Mouse (Mus musculus) heart, embryonic 12.5 days (tissue): ENCODE measurements around the gene Mast1. TPM values are rescaled to one million over a fixed set of nuclear protein-coding genes. Genes with fewer than 3 reads are reported as not detected.
"Not testable (repeated sequence)": the region's sequence is repeated elsewhere in the genome, so short reads cannot be mapped to it uniquely, and the experiment has no call there.

Experiments
- ATAC-seq: fragments of 200-750 bp; cut with Nextera tagmentation; 2 replicates; pipeline ENCODE4 v1.8.0; 2017; ENCODE audit warnings: moderate TSS enrichment, moderate library complexity; ENCODE audit not compliant: insufficient number of reproducible peaks, low FRiP score
- H3K27ac ChIP-seq: fragments of 300-500 bp; sonication (generic); 2 replicates; pipeline ENCODE4 v1.5.1; 2016; ENCODE audit warnings: mild to moderate bottlenecking, moderate library complexity; ENCODE audit not compliant: poor library complexity, severe bottlenecking
- H3K27me3 ChIP-seq: fragments of 300-500 bp; sonication (generic); replicated peaks from 2 replicates; pipeline ENCODE4 v1.6.1; 2016; ENCODE audit warnings: mild to moderate bottlenecking, moderate library complexity
- H3K36me3 ChIP-seq: fragments of 300-500 bp; sonication (generic); 2 replicates; pipeline ENCODE4 v1.6.1; 2016; ENCODE audit warnings: mild to moderate bottlenecking, moderate library complexity
- H3K4me1 ChIP-seq: fragments of 300-500 bp; sonication (generic); replicated peaks from 2 replicates; pipeline ENCODE4 v1.6.1; 2016; ENCODE audit warnings: mild to moderate bottlenecking
- H3K4me2 ChIP-seq: fragments of 300-500 bp; sonication (generic); 2 replicates; pipeline ENCODE4 v1.6.1; 2016; ENCODE audit warnings: mild to moderate bottlenecking, moderate library complexity
- H3K4me3 ChIP-seq: fragments of 300-500 bp; sonication (generic); 2 replicates; pipeline ENCODE4 v1.5.1; 2016; ENCODE audit warnings: mild to moderate bottlenecking
- H3K9ac ChIP-seq: fragments of 300-500 bp; sonication (generic); 2 replicates; pipeline ENCODE4 v1.6.1; 2016; ENCODE audit warnings: mild to moderate bottlenecking, moderate library complexity
- H3K9me3 ChIP-seq: fragments of 300-500 bp; sonication (generic); replicated peaks from 2 replicates; pipeline ENCODE4 v1.6.1; 2016; ENCODE audit warnings: mild to moderate bottlenecking, moderate library complexity
- WGBS: fragments of 180-500 bp; shearing (Covaris S2); methylation state at CpG from one replicate; pipeline ENCODE4 v1.1.7; 2016; 5-methylcytosine and 5-hydroxymethylcytosine counted together
- polyA plus RNA-seq: library from polyadenylated mRNA; unstranded; fragments of >200 nt; fragmentation: Nextera tagmentation; extraction: Ambion mirVana; gene quantifications from 2 replicates; pipeline ENCODE4 v1.2.1, GENCODE M21; 2016

The Mast1 gene
- polyA plus RNA-seq, 1 experiment from 2014 or later: 0.24 TPM

- H3K27ac ChIP-seq, H3K9me3 ChIP-seq, ATAC-seq, H3K36me3 ChIP-seq, H3K9ac ChIP-seq: not testable (repeated sequence)
- peak overlapping the region; percentile 62 for H3K4me3 ChIP-seq
- H3K4me1 ChIP-seq: peaks cover 17% of the 10 kb centered on the region
- H3K27me3 ChIP-seq: peaks cover 46% of the 10 kb centered on the region
- H3K4me2 ChIP-seq: peak overlapping the region; percentile 92
- WGBS: 25% methylated on average over 7 of the region's 7 CpGs
These were observed 29.2 kb downstream of the Mast1 start for GRCm38 (mm10) chr8:84907979-84908378.

- Histone ChIP-seq H3K4me1 (peaks cover 14% of the 10 kb centered on the region), H3K9ac (no peak overlapping the region), H3K36me3 (no peaks in the 10 kb centered on the region), H3K4me2 (no peak overlapping the region), H3K27ac (no peak overlapping the region), H3K4me3 (no peak overlapping the region), H3K9me3 (no peaks in the 10 kb centered on the region), H3K27me3 (peaks cover 41% of the 10 kb centered on the region)
- WGBS: 79% methylated on average over 8 of the region's 8 CpGs
- ATAC-seq: no peak
These were observed 29.7 kb downstream of the Mast1 start for GRCm38 (mm10) chr8:84907493-84907892.

GRCm38 (mm10) chr8:84907037-84907436, 30.1 kb downstream of the Mast1 start:
- no peak for ATAC-seq
- H3K27me3 ChIP-seq: peaks cover 39% of the 10 kb centered on the region
- no peak overlapping the region for H3K9ac ChIP-seq
- no peaks in the 10 kb centered on the region for H3K36me3 ChIP-seq
- no peak overlapping the region for H3K4me3 ChIP-seq
- no peak overlapping the region for H3K27ac ChIP-seq
- no peaks in the 10 kb centered on the region for H3K9me3 ChIP-seq
- peaks cover 13% of the 10 kb centered on the region for H3K4me1 ChIP-seq
- H3K4me2 ChIP-seq: no peak overlapping the region
- 89% methylated on average over 9 of the region's 9 CpGs for WGBS

- Histone ChIP-seq H3K9me3 (no peaks in the 10 kb centered on the region), H3K4me1 (peaks cover 13% of the 10 kb centered on the region)
These were observed 32.8 kb downstream of the Mast1 start for GRCm38 (mm10) chr8:84904351-84904750.

GRCm38 (mm10) chr8:84902920-84903661, 34.1 kb downstream of the Mast1 start:
- no peaks in the 10 kb centered on the region for H3K36me3 ChIP-seq
- H3K9me3 ChIP-seq: no peaks in the 10 kb centered on the region
- H3K27me3 ChIP-seq: peaks cover 24% of the 10 kb centered on the region
- peaks cover 7% of the 10 kb centered on the region; the same call in 1 of the 2 replicates for H3K4me1 ChIP-seq
- H3K4me3 ChIP-seq: peak overlapping the region; percentile 66
- peak overlapping the region; percentile 97 for H3K4me2 ChIP-seq
- under 1% methylated on average over 68 of the region's 68 CpGs for WGBS
- H3K9ac ChIP-seq: peak overlapping the region; percentile 78
- 0 out of 2 replicates have a peak overlapping the region, but pooled peaks have one; percentile 30 for H3K27ac ChIP-seq
- peak; percentile 90 for ATAC-seq

More at GRCm38 (mm10) chr8:84904351-84904750, 32.8 kb downstream of the Mast1 start:
- Histone ChIP-seq H3K36me3 (no peaks in the 10 kb centered on the region), H3K27ac (no peak overlapping the region), H3K9ac (no peak overlapping the region), H3K4me2 (no peak overlapping the region), H3K4me3 (no peak overlapping the region), H3K27me3 (peaks cover 29% of the 10 kb centered on the region)
- ATAC-seq: no peak
- 83% methylated on average over 7 of the region's 7 CpGs for WGBS

- Histone ChIP-seq H3K9me3 (no peaks in the 10 kb centered on the region), H3K36me3 (no peaks in the 10 kb centered on the region), H3K27me3 (peaks cover 24% of the 10 kb centered on the region), H3K9ac (peak overlapping the region; percentile 78), H3K27ac (0 out of 2 replicates have a peak overlapping the region, but pooled peaks have one; percentile 30), H3K4me1 (peaks cover 7% of the 10 kb centered on the region; the same call in 1 of the 2 replicates), H3K4me2 (peak overlapping the region; percentile 97), H3K4me3 (peak overlapping the region; percentile 66)
- 3% methylated on average over 24 of the region's 24 CpGs for WGBS
- no peak for ATAC-seq
These were observed 34.7 kb downstream of the Mast1 start for GRCm38 (mm10) chr8:84902367-84902919.

GRCm38 (mm10) chr8:84901752-84902151, 35.4 kb downstream of the Mast1 start, which contains the start of gene Klf1:
Gene Klf1, plus strand, starts transcription at chr8:84901928.
- WGBS: 39% methylated on average over 3 of the region's 3 CpGs
- Histone ChIP-seq H3K27ac (peak within 1 kb of the TSS; percentile 63), H3K9me3 (no peaks in the 10 kb centered on the region), H3K4me2 (peak within 1 kb of the TSS; percentile 97), H3K36me3 (no peaks in the 10 kb centered on the region), H3K4me3 (peak within 1 kb of the TSS; percentile 66), H3K27me3 (peaks cover 24% of the 10 kb centered on the region), H3K9ac (peak within 1 kb of the TSS; percentile 78), H3K4me1 (peaks cover 7% of the 10 kb centered on the region; the same call in 1 of the 2 replicates)
- peak; percentile 66 for ATAC-seq

- H3K4me2 ChIP-seq: peak overlapping the region; percentile 43
- no peaks in the 10 kb centered on the region for H3K9me3 ChIP-seq
- H3K4me3 ChIP-seq: peak overlapping the region; percentile 2; the same call in 1 of the 2 replicates
- 21% methylated on average over 4 of the region's 4 CpGs for WGBS
- H3K9ac ChIP-seq: no peak overlapping the region
- ATAC-seq: peak; percentile 51; the same call in 1 of the 2 replicates
- H3K27ac ChIP-seq: peak overlapping the region; percentile 63
- no peaks in the 10 kb centered on the region for H3K36me3 ChIP-seq
- H3K4me1 ChIP-seq: peaks cover 7% of the 10 kb centered on the region; the same call in 1 of the 2 replicates
- peaks cover 24% of the 10 kb centered on the region for H3K27me3 ChIP-seq
These were observed 36.1 kb downstream of the Mast1 start for GRCm38 (mm10) chr8:84901071-84901470.

GRCm38 (mm10) chr8:84895963-84896362, 41.2 kb downstream of the Mast1 start:
- 87% methylated on average over 5 of the region's 5 CpGs for WGBS
- Histone ChIP-seq H3K9me3 (no peaks in the 10 kb centered on the region), H3K36me3 (peaks cover 4% of the 10 kb centered on the region; the same call in 1 of the 2 replicates), H3K4me1 (peaks cover 13% of the 10 kb centered on the region), H3K27ac (no peak overlapping the region), H3K4me3 (no peak overlapping the region), H3K9ac (no peak overlapping the region), H3K27me3 (peaks cover 9% of the 10 kb centered on the region), H3K4me2 (no peak overlapping the region)
- ATAC-seq: no peak

GRCm38 (mm10) chr8:84893709-84894134, 43.4 kb downstream of the Mast1 start, which contains the start of gene Gcdh:
Gene Gcdh, minus strand, starts transcription at chr8:84893921.
- 0% methylated on average over 11 of the region's 11 CpGs for WGBS
- H3K36me3 ChIP-seq: peaks cover 17% of the 10 kb centered on the region
- no peaks in the 10 kb centered on the region for H3K9me3 ChIP-seq
- no peaks in the 10 kb centered on the region for H3K27me3 ChIP-seq
- peak within 1 kb of the TSS; percentile 82 for H3K9ac ChIP-seq
- H3K4me3 ChIP-seq: peak within 1 kb of the TSS; percentile 85
- peak within 1 kb of the TSS; percentile 94 for H3K4me2 ChIP-seq
- H3K27ac ChIP-seq: no peak within 1 kb of the TSS
- peaks cover 13% of the 10 kb centered on the region for H3K4me1 ChIP-seq
- ATAC-seq: peak; percentile 95
